Mouse (Mus musculus): Measurements from ENCODE around the gene Klhl12. TPM values are rescaled to one million over a fixed set of nuclear protein-coding genes. Genes with fewer than 3 reads are reported as not detected.
"Not testable (repeated sequence)": the region's sequence is repeated elsewhere in the genome, so short reads cannot be mapped to it uniquely, and the experiment has no call there.

The Klhl12 gene
- total and polyA plus RNA-seq, 2 experiments from 2014 or later: 26.4 to 35.3 TPM

DNA sequence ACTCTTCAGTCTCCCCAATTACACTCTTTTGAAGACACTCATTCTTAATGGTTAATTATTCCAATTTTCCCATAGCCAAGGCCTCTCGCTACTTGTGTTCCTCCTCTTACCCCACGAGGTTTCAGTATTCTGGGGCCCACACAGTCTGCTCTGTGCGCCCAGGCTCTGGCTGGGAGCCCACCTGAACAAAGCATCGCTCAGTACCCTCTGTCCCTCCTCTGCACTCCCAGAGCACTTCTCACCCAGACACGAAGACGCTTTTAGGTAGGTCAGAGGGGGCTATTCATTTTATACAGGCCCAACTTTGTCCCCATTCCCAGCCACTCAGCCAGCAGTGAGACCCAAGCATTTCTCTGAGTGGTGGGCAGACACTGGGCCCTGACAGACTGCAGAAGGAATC, 75.3 kb downstream of the Klhl12 start:
- no peak for TF ChIP-seq CTCF (IDR thresholded peaks at IDR 0.05)
- peak overlapping the region; percentile 6; the same call in 1 of the 2 replicates for H3K27ac ChIP-seq (ENCODE audit: low read depth, low read length)
- H3K4me2 ChIP-seq (ENCODE audit: low read depth, low read length, poor library complexity, severe bottlenecking): no peak overlapping the region
- DNase-seq (ENCODE audit: low spot score) (peak; percentile 53), ATAC-seq (ENCODE audit: low FRiP score) (peak; percentile 69; the same call in 1 of the 2 replicates)
- H3K4me3 ChIP-seq (ENCODE audit: low read depth, low read length): no peak overlapping the region
- 73% methylated on average over 6 of the region's 6 CpGs for WGBS
- no peaks in the 10 kb centered on the region for H3K4me1 ChIP-seq (ENCODE audit: insufficient read depth, low read length)
- no peaks in the 10 kb centered on the region for H3K36me3 ChIP-seq (ENCODE audit: insufficient read depth, low read length)
- no peak overlapping the region for H3K9ac ChIP-seq (replicated peaks; ENCODE audit: low read length, poor library complexity, severe bottlenecking)
- H3K27me3 ChIP-seq (ENCODE audit: insufficient read depth, low read length): no peaks in the 10 kb centered on the region
- no peaks in the 10 kb centered on the region for H3K9me3 ChIP-seq (ENCODE audit: low read length)

GRCm38 (mm10) chr1:134533710-134534109, 78.4 kb downstream of the Klhl12 start:
- not testable (repeated sequence) for H3K36me3 ChIP-seq (ENCODE audit: insufficient read depth, low read length); H3K9me3 ChIP-seq (ENCODE audit: low read length); DNase-seq (ENCODE audit: low spot score); H3K4me3 ChIP-seq (ENCODE audit: low read depth, low read length); H3K4me1 ChIP-seq (ENCODE audit: insufficient read depth, low read length); ATAC-seq (ENCODE audit: low FRiP score); H3K27me3 ChIP-seq (ENCODE audit: insufficient read depth, low read length); H3K4me2 ChIP-seq (ENCODE audit: low read depth, low read length, poor library complexity, severe bottlenecking); H3K9ac ChIP-seq (replicated peaks; ENCODE audit: low read length, poor library complexity, severe bottlenecking); H3K27ac ChIP-seq (ENCODE audit: low read depth, low read length)
- WGBS: 94% methylated on average over 10 of the region's 10 CpGs

DNA sequence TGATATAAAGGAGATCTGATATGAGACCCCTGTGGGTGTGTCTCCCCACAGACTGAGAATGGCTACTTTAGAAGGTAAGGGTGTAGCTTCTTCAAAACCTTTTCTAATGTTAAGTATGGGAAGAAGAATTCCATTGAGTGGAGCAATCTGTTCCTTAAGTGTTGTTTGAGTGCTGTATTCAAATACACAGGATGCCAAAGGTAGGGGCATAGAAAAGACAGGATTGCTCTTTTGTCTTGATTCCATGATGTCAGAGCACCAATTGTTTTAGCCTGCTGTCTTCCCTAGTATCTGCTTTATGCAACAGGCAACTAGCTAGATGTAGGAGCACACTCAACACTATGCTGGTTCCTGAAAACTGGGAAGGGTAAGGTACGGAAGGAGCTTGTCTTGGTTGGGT, 79.7 kb downstream of the Klhl12 start:
- no peak for TF ChIP-seq CTCF (IDR thresholded peaks at IDR 0.05)

DNA sequence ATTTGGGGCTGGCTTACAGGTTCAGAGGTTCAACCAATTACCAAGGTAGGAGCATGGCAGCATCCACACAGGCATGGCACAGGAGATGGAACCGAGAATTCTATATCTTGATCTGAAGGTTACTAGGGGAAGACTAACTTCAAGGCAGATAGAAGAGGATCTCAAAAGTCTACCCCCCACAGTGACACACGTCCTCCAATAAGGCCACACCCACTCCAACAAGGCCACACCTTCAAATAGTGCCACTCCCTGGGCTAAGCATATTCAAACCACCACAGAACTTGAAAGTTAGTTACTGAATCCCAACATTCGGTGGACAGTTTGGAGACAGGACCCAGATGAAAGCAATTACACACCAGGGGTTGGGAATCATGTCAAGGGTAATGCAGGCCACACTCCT, 80.2 kb downstream of the Klhl12 start:
- no peaks in the 10 kb centered on the region for H3K27me3 ChIP-seq (ENCODE audit: insufficient read depth, low read length)
- H3K4me3 ChIP-seq (ENCODE audit: low read depth, low read length): no peak overlapping the region
- 75% methylated on average over 3 of the region's 3 CpGs for WGBS
- H3K9me3 ChIP-seq (ENCODE audit: low read length): no peaks in the 10 kb centered on the region
- no peaks in the 10 kb centered on the region for H3K4me1 ChIP-seq (ENCODE audit: insufficient read depth, low read length)
- ATAC-seq (ENCODE audit: low FRiP score): no peak
- no peak for DNase-seq (ENCODE audit: low spot score)
- H3K4me2 ChIP-seq (ENCODE audit: low read depth, low read length, poor library complexity, severe bottlenecking): no peak overlapping the region
- no peaks in the 10 kb centered on the region for H3K36me3 ChIP-seq (ENCODE audit: insufficient read depth, low read length)
- no peak overlapping the region for H3K9ac ChIP-seq (replicated peaks; ENCODE audit: low read length, poor library complexity, severe bottlenecking)
- H3K27ac ChIP-seq (ENCODE audit: low read depth, low read length): no peak overlapping the region
- no peak for TF ChIP-seq CTCF (IDR thresholded peaks at IDR 0.05)

More for the DNA sequence above, 79.7 kb downstream of the Klhl12 start:
- Histone ChIP-seq H3K9ac (replicated peaks; ENCODE audit: low read length, poor library complexity, severe bottlenecking) (no peak overlapping the region), H3K27me3 (ENCODE audit: insufficient read depth, low read length) (no peaks in the 10 kb centered on the region), H3K27ac (ENCODE audit: low read depth, low read length) (no peak overlapping the region), H3K9me3 (ENCODE audit: low read length) (no peaks in the 10 kb centered on the region), H3K4me2 (ENCODE audit: low read depth, low read length, poor library complexity, severe bottlenecking) (no peak overlapping the region), H3K4me3 (ENCODE audit: low read depth, low read length) (no peak overlapping the region), H3K4me1 (ENCODE audit: insufficient read depth, low read length) (no peaks in the 10 kb centered on the region), H3K36me3 (ENCODE audit: insufficient read depth, low read length) (no peaks in the 10 kb centered on the region)
- WGBS: 100% methylated on average over 1 of the region's 1 CpGs
- ATAC-seq (ENCODE audit: low FRiP score) (no peak), DNase-seq (ENCODE audit: low spot score) (no peak)

GRCm38 (mm10) chr1:134540610-134541009, 85.3 kb downstream of the Klhl12 start:
- DNase-seq (ENCODE audit: low spot score) (no peak), ATAC-seq (ENCODE audit: low FRiP score) (no peak)
- no peaks in the 10 kb centered on the region for H3K4me1 ChIP-seq (ENCODE audit: insufficient read depth, low read length)
- TF ChIP-seq CTCF (IDR thresholded peaks at IDR 0.05): no peak
- H3K36me3 ChIP-seq (ENCODE audit: insufficient read depth, low read length): no peaks in the 10 kb centered on the region
- H3K27ac ChIP-seq (ENCODE audit: low read depth, low read length): no peak overlapping the region
- no peak overlapping the region for H3K4me3 ChIP-seq (ENCODE audit: low read depth, low read length)
- H3K27me3 ChIP-seq (ENCODE audit: insufficient read depth, low read length): no peaks in the 10 kb centered on the region
- no peak overlapping the region for H3K9ac ChIP-seq (replicated peaks; ENCODE audit: low read length, poor library complexity, severe bottlenecking)
- H3K4me2 ChIP-seq (ENCODE audit: low read depth, low read length, poor library complexity, severe bottlenecking): no peak overlapping the region
- no peaks in the 10 kb centered on the region for H3K9me3 ChIP-seq (ENCODE audit: low read length)
- 90% methylated on average over 10 of the region's 10 CpGs for WGBS

Other genes starting within 250 kb of the Klhl12 start
- 45.1 and 54.2 TPM in 2 replicates for gene Adora1, start 220.1 kb upstream of the Klhl12 start, total RNA-seq (2014; rRNA removed)
- 32.5 and 35.6 TPM in 2 replicates for gene Adora1, start 220.1 kb upstream of the Klhl12 start, polyA plus RNA-seq (2015; fragmentation: Nextera tagmentation; extraction: Ambion mirVana)
- 0.11 and 0.19 TPM in 2 replicates for gene Myog, start 165.5 kb upstream of the Klhl12 start, total RNA-seq (2014; rRNA removed)
- gene Myog, start 165.5 kb upstream of the Klhl12 start, polyA plus RNA-seq (2015; fragmentation: Nextera tagmentation; extraction: Ambion mirVana): not detected in 2 replicates
- 42.0 and 43.3 TPM in 2 replicates for gene Ppfia4, start 122.6 kb upstream of the Klhl12 start, total RNA-seq (2014; rRNA removed)
- gene Ppfia4, start 122.6 kb upstream of the Klhl12 start, polyA plus RNA-seq (2015; fragmentation: Nextera tagmentation; extraction: Ambion mirVana): 28.7 and 29.1 TPM in 2 replicates
- 245 and 286 TPM in 2 replicates for gene Tmem183a, start 93.6 kb upstream of the Klhl12 start, total RNA-seq (2014; rRNA removed)
- gene Tmem183a, start 93.6 kb upstream of the Klhl12 start, polyA plus RNA-seq (2015; fragmentation: Nextera tagmentation; extraction: Ambion mirVana): 120 and 125 TPM in 2 replicates
- not detected in 2 replicates for gene 4933406M09Rik, start 69.6 kb upstream of the Klhl12 start, total RNA-seq (2014; rRNA removed)
- not detected in 2 replicates for gene 4933406M09Rik, start 69.6 kb upstream of the Klhl12 start, polyA plus RNA-seq (2015; fragmentation: Nextera tagmentation; extraction: Ambion mirVana)
- gene Cyb5r1, start 50.0 kb upstream of the Klhl12 start, total RNA-seq (2014; rRNA removed): 5.3 and 7.4 TPM in 2 replicates
- gene Cyb5r1, start 50.0 kb upstream of the Klhl12 start, polyA plus RNA-seq (2015; fragmentation: Nextera tagmentation; extraction: Ambion mirVana): 7.9 and 8.3 TPM in 2 replicates
- 98.7 and 110 TPM in 2 replicates for gene Adipor1, start 40.2 kb upstream of the Klhl12 start, total RNA-seq (2014; rRNA removed)
- 74.1 and 80.5 TPM in 2 replicates for gene Adipor1, start 40.2 kb upstream of the Klhl12 start, polyA plus RNA-seq (2015; fragmentation: Nextera tagmentation; extraction: Ambion mirVana)
- gene Rabif, start 39.1 kb downstream of the Klhl12 start, total RNA-seq (2014; rRNA removed): 37.6 and 45.1 TPM in 2 replicates
- gene Rabif, start 39.1 kb downstream of the Klhl12 start, polyA plus RNA-seq (2015; fragmentation: Nextera tagmentation; extraction: Ambion mirVana): 79.0 and 79.5 TPM in 2 replicates
- gene Mgat4e, start 94.2 kb downstream of the Klhl12 start, total RNA-seq (2014; rRNA removed): not detected in 2 replicates
- gene Mgat4e, start 94.2 kb downstream of the Klhl12 start, polyA plus RNA-seq (2015; fragmentation: Nextera tagmentation; extraction: Ambion mirVana): not detected in 2 replicates
- 65.9 and 69.9 TPM in 2 replicates for gene Kdm5b, start 104.6 kb downstream of the Klhl12 start, total RNA-seq (2014; rRNA removed)
- 37.3 and 43.7 TPM in 2 replicates for gene Kdm5b, start 104.6 kb downstream of the Klhl12 start, polyA plus RNA-seq (2015; fragmentation: Nextera tagmentation; extraction: Ambion mirVana)
- gene Syt2, start 191.1 kb downstream of the Klhl12 start, total RNA-seq (2014; rRNA removed): 18.9 and 19.0 TPM in 2 replicates
- gene Syt2, start 191.1 kb downstream of the Klhl12 start, polyA plus RNA-seq (2015; fragmentation: Nextera tagmentation; extraction: Ambion mirVana): 6.2 and 6.8 TPM in 2 replicates

All from midbrain, postnatal 0 days (tissue).